Mouse (Mus musculus): ENCODE data around the gene Col1a2. TPM values are rescaled to one million over a fixed set of nuclear protein-coding genes. Genes with fewer than 3 reads are reported as not detected.

Col1a2 gene
- polyA plus RNA-seq (2012; rRNA removed), result 9.0 and 11.6 TPM in 2 replicates

DNA sequence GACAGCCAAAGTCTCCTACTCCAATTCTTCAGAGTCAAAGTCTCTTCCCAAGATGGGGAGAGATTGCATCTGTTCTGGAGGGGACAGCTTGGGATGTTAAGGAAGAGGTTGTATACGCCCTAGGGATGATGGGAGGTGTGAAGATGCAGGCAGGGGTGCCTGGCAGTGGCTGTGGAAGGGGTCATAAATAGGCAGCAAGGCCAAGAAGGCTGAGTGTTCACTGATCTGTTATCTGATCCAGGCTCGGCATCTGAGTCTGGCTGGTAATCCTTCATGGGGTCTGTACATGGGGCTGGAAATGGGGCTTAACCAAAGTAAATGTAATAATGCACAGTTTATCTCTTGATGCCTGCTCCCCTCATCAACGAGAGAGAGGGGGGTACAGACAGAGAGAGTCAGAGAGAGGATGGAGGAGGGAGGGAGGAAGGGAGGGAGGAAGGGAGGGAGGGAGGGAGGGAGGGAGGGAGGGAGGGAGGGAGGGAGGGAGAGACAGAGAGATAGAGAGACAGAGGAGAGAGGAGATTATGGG is at the start of gene Col1a2:
Gene Col1a2, plus strand, starts transcription at position 212 of the 529 bp plus-strand sequence.
- TF ChIP-seq POLR2A (IDR thresholded peaks at IDR 0.05; ENCODE audit: borderline replicate concordance, insufficient read depth, low read length) (no peak), CTCF (IDR thresholded peaks at IDR 0.05; ENCODE audit: borderline replicate concordance, insufficient read depth, low read depth, low read length) (no peak)
- no peaks in the 10 kb centered on the region for H3K4me1 ChIP-seq (ENCODE audit: control insufficient read depth, insufficient read depth, low read length)
- WGBS, result 33% methylated on average over 3 of the region's 3 CpGs
- peak within 1 kb of the TSS; percentile 7 for H3K4me3 ChIP-seq (replicated peaks; ENCODE audit: insufficient read depth, low read depth, low read length)
- H3K27ac ChIP-seq (ENCODE audit: insufficient read depth, low read length), result no peak within 1 kb of the TSS
- DNase-seq, result no peak
- H3K27me3 ChIP-seq (ENCODE audit: control insufficient read depth, insufficient read depth, low read length), result no peaks in the 10 kb centered on the region; the same call in 1 of the 2 replicates

DNA sequence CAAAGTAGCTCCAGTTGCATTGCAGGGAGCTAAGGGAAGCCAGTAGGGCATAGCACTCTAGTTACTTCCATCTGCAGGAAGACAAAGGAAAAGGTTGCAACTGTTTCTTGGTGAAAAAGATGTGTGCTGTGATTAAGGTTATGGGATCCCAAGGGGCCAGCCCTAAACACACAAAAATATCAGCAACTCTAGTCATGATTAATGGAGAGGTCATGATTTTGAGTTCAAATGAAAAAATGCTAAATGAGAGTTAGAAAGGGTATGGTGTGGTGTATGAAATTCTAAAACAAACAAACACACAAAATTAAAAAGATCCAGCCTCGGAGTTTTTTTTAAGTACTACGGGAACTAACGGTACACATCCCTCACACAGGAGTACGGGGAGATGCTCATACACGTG is 49.1 kb upstream of the Col1a2 start:
- no peak for DNase-seq
- Histone ChIP-seq H3K27ac (ENCODE audit: insufficient read depth, low read length) (no peak overlapping the region), H3K4me3 (replicated peaks; ENCODE audit: insufficient read depth, low read depth, low read length) (no peak overlapping the region), H3K27me3 (ENCODE audit: control insufficient read depth, insufficient read depth, low read length) (no peaks in the 10 kb centered on the region), H3K4me1 (ENCODE audit: control insufficient read depth, insufficient read depth, low read length) (no peaks in the 10 kb centered on the region)
- TF ChIP-seq CTCF (IDR thresholded peaks at IDR 0.05; ENCODE audit: borderline replicate concordance, insufficient read depth, low read depth, low read length) (no peak), POLR2A (IDR thresholded peaks at IDR 0.05; ENCODE audit: borderline replicate concordance, insufficient read depth, low read length) (no peak)
- WGBS, result 67% methylated on average over 5 of the region's 5 CpGs

DNA sequence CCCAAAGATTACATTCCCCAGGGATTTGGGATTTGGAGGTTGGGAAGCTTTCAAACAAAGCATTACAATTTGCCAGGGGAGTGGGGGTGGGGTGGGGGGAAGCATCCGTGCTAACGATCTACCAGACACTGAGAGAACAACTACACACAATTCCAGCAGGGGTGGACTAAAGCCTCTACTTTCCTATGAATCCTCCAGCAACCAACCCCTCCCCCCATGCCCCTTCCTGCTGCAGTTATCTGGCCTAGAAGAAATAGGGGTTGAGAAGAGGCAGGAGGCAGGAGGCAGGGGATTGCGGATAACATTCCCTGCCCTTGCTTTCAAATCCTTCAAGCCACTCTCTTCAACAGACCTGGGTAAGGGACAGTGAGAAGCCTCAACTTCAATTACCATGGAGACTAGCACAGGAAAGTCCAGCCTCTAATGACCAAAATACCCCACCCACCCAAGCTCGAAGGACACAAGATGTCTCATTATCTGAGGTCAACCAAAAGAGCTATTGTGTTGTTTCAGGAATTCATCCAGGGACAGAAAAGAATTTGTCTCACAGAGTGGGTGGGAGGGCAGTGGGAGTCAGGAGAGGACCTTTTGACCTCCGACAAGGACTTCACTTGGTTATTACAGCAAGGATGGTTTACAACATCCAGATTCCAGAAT is 48.5 kb upstream of the Col1a2 start:
- DNase-seq, result no peak
- Histone ChIP-seq H3K4me1 (ENCODE audit: control insufficient read depth, insufficient read depth, low read length) (no peaks in the 10 kb centered on the region), H3K27ac (ENCODE audit: insufficient read depth, low read length) (no peak overlapping the region), H3K4me3 (replicated peaks; ENCODE audit: insufficient read depth, low read depth, low read length) (no peak overlapping the region), H3K27me3 (ENCODE audit: control insufficient read depth, insufficient read depth, low read length) (no peaks in the 10 kb centered on the region)
- WGBS, result 28% methylated on average over 5 of the region's 5 CpGs
- TF ChIP-seq CTCF (IDR thresholded peaks at IDR 0.05; ENCODE audit: borderline replicate concordance, insufficient read depth, low read depth, low read length) (no peak), POLR2A (IDR thresholded peaks at IDR 0.05; ENCODE audit: borderline replicate concordance, insufficient read depth, low read length) (no peak)

DNA sequence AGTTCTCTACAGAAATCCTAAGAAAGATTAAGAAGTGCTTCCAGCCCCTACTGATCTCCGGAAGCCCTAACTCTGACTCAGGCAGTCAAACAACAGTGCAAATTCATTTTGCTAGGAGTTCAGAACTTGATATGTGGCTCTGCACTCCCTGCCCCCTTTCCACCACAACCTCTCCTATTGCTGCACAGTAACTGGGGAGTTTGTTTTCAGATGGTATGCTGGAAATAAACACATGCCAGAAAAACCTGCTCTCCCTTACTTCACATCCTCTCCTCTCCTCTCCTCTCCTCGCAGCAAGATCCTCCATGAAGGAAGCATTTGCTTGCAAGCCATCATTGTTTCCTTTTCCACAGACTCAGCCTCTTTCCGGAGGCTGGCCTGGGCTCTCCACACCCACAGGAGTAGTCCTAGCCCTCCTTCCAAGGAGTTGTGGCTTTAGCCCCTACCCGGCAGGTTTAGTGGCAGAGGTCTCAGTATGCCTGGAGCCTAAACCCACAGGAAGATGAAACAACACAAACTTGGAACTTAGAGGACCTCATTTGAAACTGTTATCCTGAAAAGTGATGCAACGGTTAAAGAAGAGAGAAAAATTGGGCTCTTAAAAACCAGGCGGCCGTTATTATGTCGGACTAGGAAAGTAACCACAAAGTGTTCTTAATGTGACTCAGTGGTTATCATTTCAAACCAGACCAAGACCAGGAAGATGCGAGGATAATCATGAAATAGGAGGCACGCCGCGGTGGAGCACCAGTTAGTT is 47.7 kb upstream of the Col1a2 start:
- no peak overlapping the region for H3K4me3 ChIP-seq (replicated peaks; ENCODE audit: insufficient read depth, low read depth, low read length)
- no peaks in the 10 kb centered on the region for H3K4me1 ChIP-seq (ENCODE audit: control insufficient read depth, insufficient read depth, low read length)
- no peak overlapping the region for H3K27ac ChIP-seq (ENCODE audit: insufficient read depth, low read length)
- no peaks in the 10 kb centered on the region for H3K27me3 ChIP-seq (ENCODE audit: control insufficient read depth, insufficient read depth, low read length)
- DNase-seq, result no peak
- no peak for TF ChIP-seq CTCF (IDR thresholded peaks at IDR 0.05; ENCODE audit: borderline replicate concordance, insufficient read depth, low read depth, low read length)
- no peak for TF ChIP-seq POLR2A (IDR thresholded peaks at IDR 0.05; ENCODE audit: borderline replicate concordance, insufficient read depth, low read length)
- 72% methylated on average over 12 of the region's 12 CpGs for WGBS

DNA sequence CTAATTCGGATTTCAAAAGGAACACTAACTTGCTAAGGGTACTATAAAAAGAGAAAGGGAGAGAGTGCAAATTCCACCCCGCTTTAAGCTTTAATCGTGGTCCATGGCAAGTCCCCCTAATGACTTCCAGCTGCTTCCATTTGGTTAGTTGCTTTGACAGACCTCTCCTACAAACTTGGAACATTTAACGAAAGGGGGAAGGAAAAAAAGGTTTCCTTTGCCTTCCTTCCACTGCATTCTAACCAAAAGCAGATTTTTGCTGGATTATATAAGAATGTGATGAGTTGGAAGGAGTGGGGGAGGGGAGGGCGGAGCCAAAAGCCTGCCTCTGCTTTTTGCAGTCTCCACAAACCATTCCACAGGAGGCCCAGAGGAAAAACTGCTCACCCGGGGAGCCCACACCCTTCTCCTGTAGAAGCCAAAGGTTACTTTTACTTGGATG is 47.0 kb upstream of the Col1a2 start:
- TF ChIP-seq POLR2A (IDR thresholded peaks at IDR 0.05; ENCODE audit: borderline replicate concordance, insufficient read depth, low read length) (no peak), CTCF (IDR thresholded peaks at IDR 0.05; ENCODE audit: borderline replicate concordance, insufficient read depth, low read depth, low read length) (no peak)
- Histone ChIP-seq H3K4me3 (replicated peaks; ENCODE audit: insufficient read depth, low read depth, low read length) (no peak overlapping the region), H3K27ac (ENCODE audit: insufficient read depth, low read length) (no peak overlapping the region), H3K27me3 (ENCODE audit: control insufficient read depth, insufficient read depth, low read length) (no peaks in the 10 kb centered on the region), H3K4me1 (ENCODE audit: control insufficient read depth, insufficient read depth, low read length) (no peaks in the 10 kb centered on the region)
- no peak for DNase-seq
- 44% methylated on average over 6 of the region's 6 CpGs for WGBS

DNA sequence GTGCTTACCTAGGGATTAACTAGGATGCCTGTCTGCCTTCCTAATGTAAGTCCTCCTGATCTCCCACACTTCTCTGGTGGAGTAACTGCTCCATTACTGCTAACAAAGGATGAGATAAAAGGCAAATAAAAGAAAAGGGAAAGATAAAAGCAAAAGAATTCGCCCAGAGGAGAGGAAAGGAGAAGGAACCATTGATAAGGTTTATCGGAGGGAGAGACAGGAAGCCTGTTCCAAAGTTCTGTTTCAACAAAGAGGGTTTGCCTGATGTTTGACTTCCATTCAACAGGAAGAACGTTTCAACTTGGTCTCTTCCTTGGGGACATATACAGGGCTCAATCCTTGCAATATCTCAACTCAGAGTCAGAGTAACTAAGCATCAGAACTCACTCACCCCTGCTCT is 39.3 kb upstream of the Col1a2 start:
- DNase-seq, result no peak
- 53% methylated on average over 3 of the region's 3 CpGs for WGBS
- Histone ChIP-seq H3K27me3 (ENCODE audit: control insufficient read depth, insufficient read depth, low read length) (no peaks in the 10 kb centered on the region), H3K27ac (ENCODE audit: insufficient read depth, low read length) (no peak overlapping the region), H3K4me1 (ENCODE audit: control insufficient read depth, insufficient read depth, low read length) (no peaks in the 10 kb centered on the region), H3K4me3 (replicated peaks; ENCODE audit: insufficient read depth, low read depth, low read length) (no peak overlapping the region)
- no peak for TF ChIP-seq POLR2A (IDR thresholded peaks at IDR 0.05; ENCODE audit: borderline replicate concordance, insufficient read depth, low read length)
- no peak for TF ChIP-seq CTCF (IDR thresholded peaks at IDR 0.05; ENCODE audit: borderline replicate concordance, insufficient read depth, low read depth, low read length)

DNA sequence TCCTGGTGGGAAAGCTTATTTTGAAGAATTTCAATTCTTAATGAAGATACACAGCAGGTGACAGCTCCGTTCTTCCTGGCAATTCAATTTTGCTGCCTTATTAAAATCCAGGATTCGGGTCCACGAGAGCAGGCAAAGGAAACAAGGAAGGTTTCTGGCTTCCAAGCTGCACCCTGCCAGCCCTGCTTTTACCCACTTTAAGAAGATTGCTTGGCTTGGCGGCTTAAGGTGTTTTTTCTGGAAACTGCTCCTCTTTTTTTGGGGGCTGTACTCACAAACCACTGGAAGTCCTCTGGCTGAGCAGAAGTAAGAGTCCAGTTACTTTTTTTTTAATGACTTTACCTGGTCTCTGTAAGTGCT is 21.1 kb upstream of the Col1a2 start:
- no peak overlapping the region for H3K27ac ChIP-seq (ENCODE audit: insufficient read depth, low read length)
- no peaks in the 10 kb centered on the region for H3K4me1 ChIP-seq (ENCODE audit: control insufficient read depth, insufficient read depth, low read length)
- WGBS, result 40% methylated on average over 4 of the region's 4 CpGs
- DNase-seq, result no peak
- H3K27me3 ChIP-seq (ENCODE audit: control insufficient read depth, insufficient read depth, low read length), result no peaks in the 10 kb centered on the region
- TF ChIP-seq POLR2A (IDR thresholded peaks at IDR 0.05; ENCODE audit: borderline replicate concordance, insufficient read depth, low read length) (no peak), CTCF (IDR thresholded peaks at IDR 0.05; ENCODE audit: borderline replicate concordance, insufficient read depth, low read depth, low read length) (no peak)
- H3K4me3 ChIP-seq (replicated peaks; ENCODE audit: insufficient read depth, low read depth, low read length), result no peak overlapping the region
